Mouse (Mus musculus) liver, adult 2 months (tissue): ENCODE measurements at regions not wholly inside any gene's neighbourhood (a gene's known extent, or its start where the extent isn't known, plus 50 kb on each side); places are given as distances from the start of the nearest gene placed in this dataset.

ENCODE experiments used
- DNase-seq: peaks from one replicate; pipeline ENCODE4 v3.0.0-alpha.2; 2011; ENCODE audit warnings: low read depth, low spot score; ENCODE audit errors: extremely low read depth
- H3K27ac ChIP-seq: fragments of 200-500 bp; replicated peaks from 2 replicates; pipeline ENCODE4 v1.5.1; 2012; ENCODE audit warnings: low read depth, mild to moderate bottlenecking, control low read depth, inconsistent platforms, low read length; ENCODE audit not compliant: insufficient read depth
- H3K27me3 ChIP-seq: fragments of 200-500 bp; 2 replicates; pipeline ENCODE4 v1.6.1; 2012; ENCODE audit warnings: mild to moderate bottlenecking, moderate library complexity, low read length, inconsistent platforms; ENCODE audit not compliant: control insufficient read depth, insufficient read depth
- H3K36me3 ChIP-seq: fragments of 200-500 bp; 2 replicates; pipeline ENCODE4 v1.6.1; 2012; ENCODE audit warnings: low read length, inconsistent platforms; ENCODE audit not compliant: control insufficient read depth, insufficient read depth
- H3K4me1 ChIP-seq: fragments of 200-500 bp; 2 replicates; pipeline ENCODE4 v1.6.1; 2011; ENCODE audit warnings: low read length; ENCODE audit not compliant: control insufficient read depth, insufficient read depth
- H3K4me3 ChIP-seq: fragments of 200-500 bp; 2 replicates; pipeline ENCODE4 v1.5.1; 2011; ENCODE audit warnings: low read depth, mild to moderate bottlenecking, control low read depth, low read length, moderate library complexity; ENCODE audit not compliant: insufficient read depth
- H3K79me2 ChIP-seq: fragments of 200-500 bp; 2 replicates; pipeline ENCODE4 v1.6.1; 2012; ENCODE audit warnings: inconsistent platforms, mild to moderate bottlenecking, low read length, moderate library complexity; ENCODE audit not compliant: control insufficient read depth, insufficient read depth
- H3K9ac ChIP-seq: fragments of 200-500 bp; 2 replicates; pipeline ENCODE4 v1.6.1; 2012; ENCODE audit warnings: low read depth, mild to moderate bottlenecking, control low read depth, inconsistent platforms, low read length
- CTCF ChIP-seq: fragments of 200-500 bp; IDR thresholded peaks from 2 replicates; pipeline ENCODE4 v1.5.1; 2011; ENCODE audit warnings: low read depth, low read length, control low read depth
- POLR2A ChIP-seq: fragments of 200-500 bp; IDR thresholded peaks from 2 replicates; pipeline ENCODE4 v1.6.1; 2011; ENCODE audit warnings: low read length, control low read depth; ENCODE audit not compliant: insufficient read depth; ENCODE audit errors: extremely low read depth
- WGBS: fragments of 180-500 bp; shearing (Covaris S2); methylation state at CpG from one replicate; pipeline ENCODE4 v1.1.7; 2018; 5-methylcytosine and 5-hydroxymethylcytosine counted together

- Histone ChIP-seq H3K4me3 (no peak overlapping the region), H3K27ac (no peak overlapping the region), H3K9ac (no peak overlapping the region), H3K4me1 (no peaks in the 10 kb centered on the region), H3K36me3 (no peaks in the 10 kb centered on the region), H3K27me3 (no peaks in the 10 kb centered on the region), H3K79me2 (no peaks in the 10 kb centered on the region)
- no peak for DNase-seq
- TF ChIP-seq POLR2A (no peak), CTCF (no peak)
- 89% methylated on average over 2 of the region's 2 CpGs for WGBS
These were observed 397.7 kb downstream of the Ttll7 start for GRCm38 (mm10) chr3:147249906-147250305.

- TF ChIP-seq CTCF: no peak
- no peak for TF ChIP-seq POLR2A
- WGBS: 67% methylated on average over 4 of the region's 4 CpGs
- Histone ChIP-seq H3K4me3 (no peak overlapping the region), H3K9ac (no peak overlapping the region), H3K36me3 (no peaks in the 10 kb centered on the region), H3K79me2 (no peaks in the 10 kb centered on the region), H3K4me1 (no peaks in the 10 kb centered on the region), H3K27ac (no peak overlapping the region), H3K27me3 (no peaks in the 10 kb centered on the region)
- no peak for DNase-seq
These were observed 400.1 kb downstream of the Ttll7 start for GRCm38 (mm10) chr3:147252226-147252788.

GRCm38 (mm10) chr3:147252812-147253211 lies 400.6 kb downstream of the Ttll7 start:
- Histone ChIP-seq H3K27me3 (no peaks in the 10 kb centered on the region), H3K9ac (no peak overlapping the region), H3K4me3 (no peak overlapping the region), H3K27ac (no peak overlapping the region), H3K79me2 (no peaks in the 10 kb centered on the region), H3K36me3 (no peaks in the 10 kb centered on the region), H3K4me1 (no peaks in the 10 kb centered on the region)
- TF ChIP-seq POLR2A: no peak
- TF ChIP-seq CTCF: no peak
- DNase-seq: no peak
- 66% methylated on average over 6 of the region's 6 CpGs for WGBS

- no peaks in the 10 kb centered on the region for H3K27me3 ChIP-seq
- TF ChIP-seq POLR2A: no peak
- TF ChIP-seq CTCF: no peak
- no peaks in the 10 kb centered on the region for H3K4me1 ChIP-seq
- no peaks in the 10 kb centered on the region for H3K79me2 ChIP-seq
- no peak for DNase-seq
- H3K9ac ChIP-seq: no peak overlapping the region
- no peaks in the 10 kb centered on the region for H3K36me3 ChIP-seq
- WGBS: 75% methylated on average over 5 of the region's 5 CpGs
- H3K4me3 ChIP-seq: no peak overlapping the region
- no peak overlapping the region for H3K27ac ChIP-seq
These were observed 402.3 kb downstream of the Ttll7 start for GRCm38 (mm10) chr3:147254454-147254853.

- Histone ChIP-seq H3K27me3 (no peaks in the 10 kb centered on the region), H3K36me3 (no peaks in the 10 kb centered on the region)
- TF ChIP-seq CTCF (no peak), POLR2A (no peak)
These were observed 408.9 kb downstream of the Ttll7 start for GRCm38 (mm10) chr3:147260958-147261595.

GRCm38 (mm10) chr3:147266556-147266955 lies 414.4 kb downstream of the Ttll7 start:
- H3K27ac ChIP-seq: no peak overlapping the region
- DNase-seq: no peak
- H3K9ac ChIP-seq: no peak overlapping the region
- no peaks in the 10 kb centered on the region for H3K4me1 ChIP-seq
- H3K79me2 ChIP-seq: no peaks in the 10 kb centered on the region
- H3K27me3 ChIP-seq: no peaks in the 10 kb centered on the region
- 67% methylated on average over 5 of the region's 5 CpGs for WGBS
- no peak overlapping the region for H3K4me3 ChIP-seq
- TF ChIP-seq CTCF (no peak), POLR2A (no peak)
- H3K36me3 ChIP-seq: no peaks in the 10 kb centered on the region

More at GRCm38 (mm10) chr3:147260958-147261595, 408.9 kb downstream of the Ttll7 start:
- DNase-seq: no peak
- no peak overlapping the region for H3K9ac ChIP-seq
- WGBS: 82% methylated on average over 10 of the region's 10 CpGs
- H3K79me2 ChIP-seq: no peaks in the 10 kb centered on the region
- no peak overlapping the region for H3K4me3 ChIP-seq
- no peak overlapping the region for H3K27ac ChIP-seq
- no peaks in the 10 kb centered on the region for H3K4me1 ChIP-seq
